Mouse (Mus musculus): ENCODE measurements around the gene Cox10. TPM values are rescaled to one million over a fixed set of nuclear protein-coding genes. Genes with fewer than 3 reads are reported as not detected.

Gene Cox10
- polyA plus RNA-seq, 1 experiment from 2014 or later, result 22.7 TPM

DNA sequence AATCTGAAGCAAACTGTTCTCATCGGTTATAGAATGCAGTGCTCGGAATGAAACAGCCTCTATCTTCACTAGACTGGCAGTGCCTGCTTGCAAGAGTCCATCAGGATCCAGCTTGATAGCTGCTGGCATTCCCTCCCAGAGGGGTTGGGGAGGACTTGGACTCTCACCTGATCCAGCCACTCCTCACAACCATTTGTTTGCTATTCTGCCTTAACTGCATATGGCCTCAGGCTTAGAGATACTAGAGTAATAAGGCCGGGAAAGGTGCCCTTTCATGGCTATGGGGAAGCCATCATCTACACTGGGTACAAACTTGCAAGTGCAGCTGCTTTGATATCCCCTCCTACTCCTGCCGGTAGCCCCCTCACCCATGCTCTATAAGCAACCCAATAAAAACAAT, 3.1 kb downstream of the Cox10 start:
- no peaks in the 10 kb centered on the region for H3K27me3 ChIP-seq
- H3K9ac ChIP-seq, result no peak overlapping the region
- H3K4me2 ChIP-seq, result no peak overlapping the region
- peaks cover 21% of the 10 kb centered on the region for H3K4me1 ChIP-seq (replicated peaks)
- no peak overlapping the region for H3K4me3 ChIP-seq
- WGBS, result 94% methylated on average over 4 of the region's 4 CpGs
- no peak for ATAC-seq (ENCODE audit: low read depth)
- H3K36me3 ChIP-seq, result peaks cover 8% of the 10 kb centered on the region
- no peaks in the 10 kb centered on the region for H3K9me3 ChIP-seq
- H3K27ac ChIP-seq (replicated peaks), result no peak overlapping the region

- Histone ChIP-seq H3K27ac (replicated peaks) (no peak overlapping the region), H3K9ac (no peak overlapping the region), H3K4me2 (no peak overlapping the region), H3K27me3 (no peaks in the 10 kb centered on the region), H3K9me3 (no peaks in the 10 kb centered on the region), H3K4me1 (replicated peaks) (peaks cover 6% of the 10 kb centered on the region), H3K36me3 (peaks cover 33% of the 10 kb centered on the region), H3K4me3 (no peak overlapping the region)
- 78% methylated on average over 4 of the region's 4 CpGs for WGBS
- no peak for ATAC-seq (ENCODE audit: low read depth)
Measured at GRCm38 (mm10) chr11:64073379-64073778, 5.9 kb downstream of the Cox10 start.

DNA sequence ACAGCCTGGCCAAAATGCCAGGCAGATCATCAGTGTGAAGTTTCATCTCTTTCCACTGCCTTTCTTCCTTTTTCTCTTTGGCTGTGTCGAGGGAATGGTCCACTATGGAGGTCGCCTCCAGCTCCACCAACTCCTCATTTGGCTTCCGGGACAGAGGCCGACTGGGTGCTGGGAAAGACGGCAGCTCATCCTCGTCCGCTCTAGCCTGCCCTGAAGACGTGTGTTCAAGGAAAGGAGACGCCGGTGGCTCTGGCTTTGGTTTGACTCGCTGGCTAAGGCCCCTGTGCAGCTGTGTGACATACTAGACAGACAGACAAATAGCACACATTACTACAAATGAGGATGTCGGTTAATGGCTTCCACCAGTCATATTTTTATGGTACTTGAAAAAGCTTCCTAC, 7.7 kb downstream of the Cox10 start:
- no peak overlapping the region for H3K9ac ChIP-seq
- H3K9me3 ChIP-seq, result no peaks in the 10 kb centered on the region
- peaks cover 37% of the 10 kb centered on the region for H3K36me3 ChIP-seq
- 93% methylated on average over 12 of the region's 12 CpGs for WGBS
- H3K4me3 ChIP-seq, result no peak overlapping the region
- no peaks in the 10 kb centered on the region for H3K4me1 ChIP-seq (replicated peaks)
- H3K27me3 ChIP-seq, result no peaks in the 10 kb centered on the region
- no peak for ATAC-seq (ENCODE audit: low read depth)
- H3K27ac ChIP-seq (replicated peaks), result no peak overlapping the region
- H3K4me2 ChIP-seq, result no peak overlapping the region

GRCm38 (mm10) chr11:64066001-64066400, 13.3 kb downstream of the Cox10 start:
- no peak for ATAC-seq (ENCODE audit: low read depth)

DNA sequence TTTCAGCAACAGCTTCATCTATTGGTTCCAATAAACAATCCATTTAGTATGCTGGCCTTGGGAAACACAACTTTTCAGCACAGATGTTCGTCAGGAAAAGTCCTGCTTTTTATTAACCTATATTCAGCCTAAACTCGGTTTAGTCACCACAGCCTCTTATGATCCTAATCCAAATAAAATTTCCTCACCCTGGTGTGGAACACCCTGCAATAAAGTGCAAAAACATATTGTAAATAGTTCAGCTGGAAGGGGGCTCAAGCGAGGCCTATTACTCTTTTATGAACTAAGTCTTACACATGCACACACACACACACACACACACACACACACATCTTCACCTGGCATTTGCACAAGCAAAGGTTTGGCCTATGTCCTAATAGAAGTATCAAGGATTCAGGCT, 16.1 kb downstream of the Cox10 start:
- no peak for ATAC-seq (ENCODE audit: low read depth)
- peaks cover 24% of the 10 kb centered on the region for H3K36me3 ChIP-seq
- 85% methylated on average over 3 of the region's 3 CpGs for WGBS
- H3K4me2 ChIP-seq, result no peak overlapping the region
- no peak overlapping the region for H3K27ac ChIP-seq (replicated peaks)
- H3K4me3 ChIP-seq, result no peak overlapping the region
- H3K9me3 ChIP-seq, result no peaks in the 10 kb centered on the region
- H3K9ac ChIP-seq, result no peak overlapping the region
- H3K4me1 ChIP-seq (replicated peaks), result no peaks in the 10 kb centered on the region
- H3K27me3 ChIP-seq, result no peaks in the 10 kb centered on the region

More at GRCm38 (mm10) chr11:64066001-64066400, 13.3 kb downstream of the Cox10 start:
- Histone ChIP-seq H3K9me3 (no peaks in the 10 kb centered on the region), H3K4me1 (replicated peaks) (no peaks in the 10 kb centered on the region), H3K4me3 (no peak overlapping the region), H3K36me3 (peaks cover 40% of the 10 kb centered on the region), H3K9ac (no peak overlapping the region), H3K27ac (replicated peaks) (no peak overlapping the region), H3K4me2 (no peak overlapping the region), H3K27me3 (no peaks in the 10 kb centered on the region)
- 92% methylated on average over 2 of the region's 2 CpGs for WGBS

DNA sequence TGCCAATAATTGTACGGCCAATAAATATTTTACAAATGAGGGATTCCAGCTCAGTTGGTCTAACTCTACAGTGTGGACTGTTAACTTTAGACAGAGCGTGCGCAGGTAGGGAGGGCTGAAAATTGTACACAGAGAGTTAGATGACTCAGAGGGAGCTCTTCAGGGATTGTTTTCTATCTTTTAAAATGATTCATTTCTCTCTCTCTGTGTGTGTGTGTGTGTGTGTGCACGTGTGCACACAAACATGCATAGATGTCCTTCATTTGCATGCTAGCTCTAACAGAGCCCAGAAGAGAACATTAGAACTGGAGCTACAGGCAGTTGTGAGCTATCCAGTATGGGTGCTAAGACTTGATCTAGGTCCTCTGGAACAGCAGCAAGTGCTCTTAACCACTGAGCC, 17.0 kb downstream of the Cox10 start:
- no peak for ATAC-seq (ENCODE audit: low read depth)
- Histone ChIP-seq H3K36me3 (peaks cover 27% of the 10 kb centered on the region), H3K4me1 (replicated peaks) (no peaks in the 10 kb centered on the region), H3K4me3 (no peak overlapping the region), H3K9me3 (no peaks in the 10 kb centered on the region), H3K27me3 (no peaks in the 10 kb centered on the region), H3K9ac (no peak overlapping the region), H3K4me2 (no peak overlapping the region), H3K27ac (replicated peaks) (no peak overlapping the region)
- 97% methylated on average over 4 of the region's 4 CpGs for WGBS

GRCm38 (mm10) chr11:64059305-64059704, 20.0 kb downstream of the Cox10 start:
- H3K9ac ChIP-seq, result no peak overlapping the region
- ATAC-seq (ENCODE audit: low read depth), result no peak
- H3K27me3 ChIP-seq, result no peaks in the 10 kb centered on the region
- no peak overlapping the region for H3K4me2 ChIP-seq
- WGBS, result 97% methylated on average over 2 of the region's 2 CpGs
- H3K4me1 ChIP-seq (replicated peaks), result no peaks in the 10 kb centered on the region
- no peaks in the 10 kb centered on the region for H3K9me3 ChIP-seq
- no peak overlapping the region for H3K27ac ChIP-seq (replicated peaks)
- H3K36me3 ChIP-seq, result peaks cover 14% of the 10 kb centered on the region
- H3K4me3 ChIP-seq, result no peak overlapping the region

GRCm38 (mm10) chr11:64058474-64058873, 20.8 kb downstream of the Cox10 start:
- Histone ChIP-seq H3K4me1 (replicated peaks) (no peaks in the 10 kb centered on the region), H3K4me2 (no peak overlapping the region), H3K36me3 (peaks cover 14% of the 10 kb centered on the region), H3K27ac (replicated peaks) (no peak overlapping the region), H3K27me3 (no peaks in the 10 kb centered on the region), H3K9ac (no peak overlapping the region), H3K9me3 (no peaks in the 10 kb centered on the region), H3K4me3 (no peak overlapping the region)
- ATAC-seq (ENCODE audit: low read depth), result no peak
- WGBS, result 89% methylated on average over 3 of the region's 3 CpGs

- H3K36me3 ChIP-seq, result peaks cover 7% of the 10 kb centered on the region; the same call in 1 of the 2 replicates
- H3K4me3 ChIP-seq, result no peak overlapping the region
- no peak overlapping the region for H3K27ac ChIP-seq (replicated peaks)
- H3K9me3 ChIP-seq, result no peaks in the 10 kb centered on the region
- 86% methylated on average over 5 of the region's 5 CpGs for WGBS
- no peak for ATAC-seq (ENCODE audit: low read depth)
- no peak overlapping the region for H3K9ac ChIP-seq
- no peak overlapping the region for H3K4me2 ChIP-seq
- H3K27me3 ChIP-seq, result no peaks in the 10 kb centered on the region
- peaks cover 24% of the 10 kb centered on the region for H3K4me1 ChIP-seq (replicated peaks)
Measured at GRCm38 (mm10) chr11:64053371-64053770, 25.9 kb downstream of the Cox10 start.

GRCm38 (mm10) chr11:64051195-64051968, 27.9 kb downstream of the Cox10 start:
- peak; percentile 78 for ATAC-seq (ENCODE audit: low read depth)
- Histone ChIP-seq H3K4me2 (no peak overlapping the region), H3K9ac (no peak overlapping the region), H3K27ac (replicated peaks) (peak overlapping the region; percentile 49; the same call in 1 of the 2 replicates), H3K27me3 (no peaks in the 10 kb centered on the region), H3K4me1 (replicated peaks) (peaks cover 24% of the 10 kb centered on the region), H3K36me3 (no peaks in the 10 kb centered on the region), H3K9me3 (no peaks in the 10 kb centered on the region), H3K4me3 (no peak overlapping the region)
- WGBS, result 43% methylated on average over 9 of the region's 9 CpGs

DNA sequence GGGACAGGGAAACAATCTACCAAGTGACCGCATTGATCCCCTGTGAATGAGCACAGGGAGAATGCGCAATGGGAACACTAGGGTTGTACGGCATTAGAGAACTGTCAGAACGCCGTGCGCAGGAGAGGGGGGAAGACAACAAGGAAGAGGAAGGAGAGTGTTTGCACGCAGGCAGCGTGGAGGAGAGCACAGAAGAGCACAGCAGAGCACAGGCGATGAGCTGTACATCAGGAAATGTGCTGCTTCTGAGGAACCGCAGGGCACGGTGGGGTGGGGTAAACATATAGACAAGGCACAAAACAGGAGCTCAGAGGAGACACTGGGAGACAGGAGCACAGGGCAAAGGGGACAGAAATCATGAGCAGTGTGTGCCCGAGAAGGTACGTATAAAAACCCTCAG, 31.8 kb downstream of the Cox10 start:
- no peaks in the 10 kb centered on the region for H3K9me3 ChIP-seq
- no peak for ATAC-seq (ENCODE audit: low read depth)
- no peak overlapping the region for H3K9ac ChIP-seq
- no peak overlapping the region for H3K27ac ChIP-seq (replicated peaks)
- H3K36me3 ChIP-seq, result peaks cover 4% of the 10 kb centered on the region; the same call in 1 of the 2 replicates
- H3K4me3 ChIP-seq, result no peak overlapping the region
- H3K4me2 ChIP-seq, result no peak overlapping the region
- WGBS, result 89% methylated on average over 13 of the region's 13 CpGs
- peaks cover 24% of the 10 kb centered on the region for H3K4me1 ChIP-seq (replicated peaks)
- H3K27me3 ChIP-seq, result no peaks in the 10 kb centered on the region

DNA sequence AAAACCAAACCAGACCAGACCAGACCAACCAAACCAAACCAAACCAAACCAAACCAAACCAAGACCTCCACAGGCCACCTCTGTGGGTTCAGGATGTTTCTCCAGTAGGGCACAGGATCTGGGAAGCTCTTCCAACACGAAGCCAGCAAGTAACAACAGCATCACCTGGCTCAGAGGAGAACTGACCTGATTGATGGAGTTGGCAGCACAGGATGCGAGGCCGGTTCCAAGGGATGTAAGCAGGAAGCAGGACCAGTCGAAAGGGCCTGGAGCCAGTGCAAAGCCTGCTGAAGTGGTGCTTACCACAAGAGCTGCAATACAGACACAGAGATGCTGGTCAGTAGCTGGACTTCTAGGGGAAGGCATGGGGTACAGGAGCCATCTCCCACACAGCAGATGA, 34.2 kb downstream of the Cox10 start:
- H3K27ac ChIP-seq (replicated peaks), result no peak overlapping the region
- no peak overlapping the region for H3K9ac ChIP-seq
- peaks cover 2% of the 10 kb centered on the region for H3K4me1 ChIP-seq (replicated peaks)
- no peaks in the 10 kb centered on the region for H3K27me3 ChIP-seq
- H3K4me3 ChIP-seq, result no peak overlapping the region
- H3K4me2 ChIP-seq, result no peak overlapping the region
- H3K9me3 ChIP-seq, result no peaks in the 10 kb centered on the region
- peaks cover 4% of the 10 kb centered on the region; the same call in 1 of the 2 replicates for H3K36me3 ChIP-seq
- WGBS, result 92% methylated on average over 4 of the region's 4 CpGs
- no peak for ATAC-seq (ENCODE audit: low read depth)

DNA sequence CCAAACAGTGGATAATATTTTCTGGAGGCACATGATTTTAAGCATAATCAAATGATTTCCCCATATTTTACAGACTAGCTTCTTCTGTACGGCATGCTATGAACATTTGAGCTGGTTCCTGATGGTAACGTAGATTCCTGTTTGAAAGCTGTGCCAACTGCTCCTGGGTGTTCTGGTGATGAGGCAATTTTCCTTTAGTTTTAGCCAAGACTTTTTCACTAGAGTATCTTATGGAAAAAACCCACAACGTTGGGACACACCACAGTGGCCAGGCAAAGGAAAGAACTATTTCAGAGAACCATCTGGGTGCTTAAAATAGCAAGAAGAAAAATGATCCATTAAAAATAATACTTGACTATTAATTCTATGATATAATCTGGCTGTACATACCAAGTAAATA, 35.2 kb downstream of the Cox10 start:
- 93% methylated on average over 3 of the region's 3 CpGs for WGBS
- no peaks in the 10 kb centered on the region for H3K27me3 ChIP-seq
- H3K36me3 ChIP-seq, result peaks cover 4% of the 10 kb centered on the region; the same call in 1 of the 2 replicates
- no peak overlapping the region for H3K4me3 ChIP-seq
- no peaks in the 10 kb centered on the region for H3K9me3 ChIP-seq
- ATAC-seq (ENCODE audit: low read depth), result no peak
- no peak overlapping the region for H3K4me2 ChIP-seq
- H3K27ac ChIP-seq (replicated peaks), result no peak overlapping the region
- H3K4me1 ChIP-seq (replicated peaks), result no peaks in the 10 kb centered on the region; the same call in 1 of the 2 replicates
- H3K9ac ChIP-seq, result no peak overlapping the region

Data from neural tube, embryonic 13.5 days (tissue).